Mouse (Mus musculus) hindbrain, embryonic 11.5 days (tissue): Measurements from ENCODE around the gene Lonp1. TPM values are rescaled to one million over a fixed set of nuclear protein-coding genes. Genes with fewer than 3 reads are reported as not detected.
"Not testable (repeated sequence)": the region's sequence is repeated elsewhere in the genome, so short reads cannot be mapped to it uniquely, and the experiment has no call there.

Experiments
- ATAC-seq: fragments of 200-750 bp; cut with Nextera tagmentation; 2 replicates; pipeline ENCODE4 v1.8.0; 2017; ENCODE audit warnings: mild to moderate bottlenecking, moderate TSS enrichment, moderate library complexity; ENCODE audit not compliant: low FRiP score
- DNase-seq: peaks from one replicate; pipeline ENCODE4 v3.0.0-alpha.2; 2015; ENCODE audit warnings: low spot score
- H3K27ac ChIP-seq: fragments of 300-500 bp; sonication (generic); 2 replicates; pipeline ENCODE4 v1.5.1; 2014; ENCODE audit warnings: mild to moderate bottlenecking, low read depth, low read length
- H3K27me3 ChIP-seq: fragments of 300-500 bp; sonication (generic); 2 replicates; pipeline ENCODE4 v1.6.1; 2014; ENCODE audit warnings: mild to moderate bottlenecking, low read length, moderate library complexity, mixed read lengths; ENCODE audit not compliant: control insufficient read depth, insufficient read depth
- H3K36me3 ChIP-seq: fragments of 300-500 bp; sonication (generic); 2 replicates; pipeline ENCODE4 v1.6.1; 2014; ENCODE audit warnings: mild to moderate bottlenecking, low read length, moderate library complexity, mixed read lengths; ENCODE audit not compliant: control insufficient read depth, insufficient read depth
- H3K4me1 ChIP-seq: fragments of 300-500 bp; sonication (generic); replicated peaks from 2 replicates; pipeline ENCODE4 v1.6.1; 2014; ENCODE audit warnings: low read length, mixed read lengths; ENCODE audit not compliant: control insufficient read depth, insufficient read depth
- H3K4me2 ChIP-seq: fragments of 300-500 bp; sonication (generic); replicated peaks from 2 replicates; pipeline ENCODE4 v1.6.1; 2014; ENCODE audit warnings: mild to moderate bottlenecking, low read depth, low read length
- H3K4me3 ChIP-seq: fragments of 300-500 bp; sonication (generic); 2 replicates; pipeline ENCODE4 v1.5.1; 2014; ENCODE audit warnings: low read depth, low read length
- H3K9ac ChIP-seq: fragments of 300-500 bp; sonication (generic); 2 replicates; pipeline ENCODE4 v1.6.1; 2014; ENCODE audit warnings: low read depth, low read length
- H3K9me3 ChIP-seq: fragments of 300-500 bp; sonication (generic); 2 replicates; pipeline ENCODE4 v1.6.1; 2016; ENCODE audit warnings: low read length; ENCODE audit not compliant: control insufficient read depth
- WGBS: fragments of 180-500 bp; shearing (Covaris S2); extraction: QIAGEN DNeasy Blood & Tissue Kit; methylation state at CpG from one replicate; pipeline ENCODE4 v1.1.7; 2014; 5-methylcytosine and 5-hydroxymethylcytosine counted together
- polyA plus RNA-seq: library from polyadenylated mRNA; unstranded; fragments of >200 nt; fragmentation: Nextera tagmentation; extraction: Ambion mirVana; gene quantifications from 2 replicates; pipeline ENCODE4 v1.2.1, GENCODE M21; 2014

Gene Lonp1
- polyA plus RNA-seq, 1 experiment from 2014 or later, result 43.7 TPM

DNA sequence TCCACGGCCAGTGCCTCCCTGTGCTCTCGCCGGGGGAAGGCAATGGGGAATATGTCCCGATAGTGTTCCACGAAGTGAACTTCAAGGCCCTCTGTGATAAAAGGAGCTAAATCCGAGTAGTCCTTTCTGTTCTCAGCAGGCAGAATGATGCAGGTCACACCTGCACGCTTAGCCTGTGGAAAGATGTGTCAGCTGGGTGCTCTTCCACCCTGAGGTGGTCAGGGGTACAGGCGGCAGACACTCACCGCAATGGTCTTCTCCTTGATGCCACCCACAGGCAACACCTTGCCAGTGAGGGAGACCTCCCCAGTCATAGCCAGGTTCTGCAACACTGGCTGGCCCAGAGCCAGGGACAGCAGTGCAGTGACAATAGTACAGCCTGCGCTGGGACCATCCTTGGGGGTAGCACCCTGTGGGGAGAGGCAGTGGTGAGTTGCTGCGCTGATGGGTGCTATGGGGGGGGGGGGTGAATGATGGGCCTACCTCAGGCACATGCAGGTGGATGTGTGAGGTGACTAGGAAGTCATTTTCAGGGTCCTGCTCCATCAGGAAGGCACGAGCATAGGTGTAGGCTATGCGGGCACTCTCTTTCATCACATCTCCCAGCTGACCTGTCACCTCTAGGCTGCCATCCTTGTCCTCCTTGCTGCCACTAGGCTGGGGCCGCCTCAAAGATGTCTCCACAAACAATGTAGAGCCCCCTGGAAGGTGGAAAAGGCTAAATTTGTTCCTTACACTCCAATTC, 12.1 kb downstream of the Lonp1 start:
- Histone ChIP-seq H3K27ac (no peak overlapping the region), H3K36me3 (peaks cover 17% of the 10 kb centered on the region; the same call in 1 of the 2 replicates)

GRCm38 (mm10) chr17:56613893-56614292, 12.8 kb downstream of the Lonp1 start:
- not testable (repeated sequence) for ATAC-seq, DNase-seq, H3K9me3 ChIP-seq, H3K27me3 ChIP-seq, H3K4me1 ChIP-seq, H3K27ac ChIP-seq
- Histone ChIP-seq H3K4me3 (peak overlapping the region; percentile 84), H3K36me3 (peaks cover 17% of the 10 kb centered on the region; the same call in 1 of the 2 replicates), H3K9ac (peak overlapping the region; percentile 81), H3K4me2 (peak overlapping the region; percentile 83)
- WGBS, result under 1% methylated on average over 26 of the region's 26 CpGs

More for the DNA sequence above, 12.1 kb downstream of the Lonp1 start:
- Histone ChIP-seq H3K4me1 (peaks cover 9% of the 10 kb centered on the region), H3K9me3 (no peaks in the 10 kb centered on the region), H3K4me2 (peak overlapping the region; percentile 83), H3K4me3 (peak overlapping the region; percentile 84), H3K9ac (peak overlapping the region; percentile 81), H3K27me3 (no peaks in the 10 kb centered on the region)
- ATAC-seq (no peak), DNase-seq (no peak)
- 31% methylated on average over 14 of the region's 14 CpGs for WGBS

DNA sequence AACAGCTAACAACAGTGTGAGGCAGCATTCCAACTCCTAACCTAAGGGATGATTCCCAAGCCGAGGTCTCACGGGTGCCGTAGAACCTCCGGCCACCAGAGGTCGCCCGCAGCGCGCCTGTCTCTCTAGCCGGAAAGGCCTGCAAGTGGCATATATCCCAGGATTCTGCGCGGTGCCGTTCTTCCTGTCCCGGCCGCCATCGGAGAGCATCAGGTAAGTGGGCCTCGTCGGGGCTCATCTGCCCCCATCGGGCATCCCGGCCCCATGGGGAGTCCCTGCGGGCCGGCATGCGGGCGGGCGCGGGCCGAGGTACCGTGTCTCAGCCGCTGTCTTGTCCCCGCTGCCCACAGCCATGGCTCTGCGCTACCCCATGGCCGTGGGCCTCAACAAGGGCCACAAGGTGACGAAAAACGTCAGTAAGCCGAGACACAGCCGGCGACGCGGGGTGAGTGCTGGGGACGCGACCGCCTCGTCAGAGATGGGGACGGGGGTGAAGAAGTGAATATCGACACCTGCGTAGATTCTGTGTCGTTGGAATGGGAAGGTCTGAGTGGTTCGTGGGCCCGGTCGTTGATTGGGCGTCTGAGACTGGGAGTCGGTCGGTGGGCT, 13.3 kb downstream of the Lonp1 start, which contains the start of gene Rpl36:
Gene Rpl36 (plus strand): TSS at position 181 of the 609 bp plus-strand sequence.
- Histone ChIP-seq H3K4me1 (peaks cover 11% of the 10 kb centered on the region), H3K4me3 (peak within 1 kb of the TSS; percentile 84), H3K9ac (peak within 1 kb of the TSS; percentile 81), H3K9me3 (no peaks in the 10 kb centered on the region), H3K36me3 (peaks cover 17% of the 10 kb centered on the region; the same call in 1 of the 2 replicates), H3K4me2 (peak within 1 kb of the TSS; percentile 83), H3K27ac (peak within 1 kb of the TSS; percentile 83), H3K27me3 (no peaks in the 10 kb centered on the region)
- ATAC-seq (peak; percentile 43), DNase-seq (peak; percentile 96)
- WGBS, result under 1% methylated on average over 52 of the region's 52 CpGs

GRCm38 (mm10) chr17:56612565-56612939, 14.1 kb downstream of the Lonp1 start:
- not testable (repeated sequence) for H3K4me2 ChIP-seq, ATAC-seq, H3K4me3 ChIP-seq, H3K9me3 ChIP-seq, H3K9ac ChIP-seq, H3K27ac ChIP-seq, DNase-seq, H3K27me3 ChIP-seq
- peaks cover 11% of the 10 kb centered on the region for H3K4me1 ChIP-seq
- H3K36me3 ChIP-seq, result peaks cover 10% of the 10 kb centered on the region; the same call in 1 of the 2 replicates
- WGBS, result 76% methylated on average over 10 of the region's 10 CpGs

- no peak overlapping the region for H3K9ac ChIP-seq
- peak; percentile 59 for DNase-seq
- no peak for ATAC-seq
- H3K9me3 ChIP-seq, result no peaks in the 10 kb centered on the region
- no peak overlapping the region for H3K4me3 ChIP-seq
- peaks cover 11% of the 10 kb centered on the region for H3K4me1 ChIP-seq
- H3K4me2 ChIP-seq, result 0 out of 2 replicates have a peak overlapping the region, but pooled peaks have one; percentile 5
- peaks cover 8% of the 10 kb centered on the region; the same call in 1 of the 2 replicates for H3K36me3 ChIP-seq
- H3K27me3 ChIP-seq, result no peaks in the 10 kb centered on the region
- 14% methylated on average over 14 of the region's 14 CpGs for WGBS
- no peak overlapping the region for H3K27ac ChIP-seq
Measured at GRCm38 (mm10) chr17:56611861-56612564, 14.7 kb downstream of the Lonp1 start.

DNA sequence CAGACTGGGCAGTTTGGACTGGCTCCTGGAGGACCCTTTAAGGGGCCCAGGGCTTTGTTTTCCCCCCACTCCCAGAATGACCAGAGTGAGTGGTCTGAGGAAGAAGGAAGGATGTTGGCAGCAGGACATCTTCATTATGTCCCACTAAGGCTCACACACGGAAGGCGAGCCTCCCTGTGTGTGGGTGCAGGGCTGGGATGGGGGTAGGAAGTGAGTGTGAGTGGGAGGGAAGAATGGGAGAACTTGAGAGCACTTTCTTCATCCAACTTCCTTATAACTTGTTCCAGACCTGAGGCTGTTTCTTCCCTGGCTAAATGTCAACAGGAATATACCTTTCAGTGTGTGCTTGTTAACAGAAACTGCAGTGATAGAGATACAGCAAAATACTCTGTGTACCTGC, 15.4 kb downstream of the Lonp1 start:
- no peak for ATAC-seq
- 81% methylated on average over 2 of the region's 2 CpGs for WGBS
- H3K9ac ChIP-seq, result no peak overlapping the region
- H3K9me3 ChIP-seq, result no peaks in the 10 kb centered on the region
- H3K27ac ChIP-seq, result no peak overlapping the region
- H3K4me2 ChIP-seq, result no peak overlapping the region
- DNase-seq, result no peak
- H3K4me3 ChIP-seq, result no peak overlapping the region
- no peaks in the 10 kb centered on the region for H3K27me3 ChIP-seq
- peaks cover 11% of the 10 kb centered on the region for H3K4me1 ChIP-seq
- H3K36me3 ChIP-seq, result peaks cover 11% of the 10 kb centered on the region

- Histone ChIP-seq H3K4me2 (peak within 1 kb of the TSS; percentile 87), H3K36me3 (peaks cover 2% of the 10 kb centered on the region; the same call in 1 of the 2 replicates), H3K9ac (peak within 1 kb of the TSS; percentile 75), H3K9me3 (no peaks in the 10 kb centered on the region), H3K4me3 (peak within 1 kb of the TSS; percentile 65), H3K27me3 (no peaks in the 10 kb centered on the region), H3K27ac (peak within 1 kb of the TSS; percentile 62; the same call in 1 of the 2 replicates), H3K4me1 (peaks cover 7% of the 10 kb centered on the region)
- DNase-seq, result peak; percentile 95
- WGBS, result under 1% methylated on average over 44 of the region's 44 CpGs
- ATAC-seq, result peak; percentile 90
Measured at GRCm38 (mm10) chr17:56609452-56610171, 17.1 kb downstream of the Lonp1 start, which contains the start of gene 2410015M20Rik. 2410015M20Rik (minus strand) TSS chr17:56609771.

- 64% methylated on average over 5 of the region's 5 CpGs for WGBS
- no peak for ATAC-seq
- Histone ChIP-seq H3K4me1 (peaks cover 2% of the 10 kb centered on the region; the same call in 1 of the 2 replicates), H3K36me3 (peaks cover 2% of the 10 kb centered on the region), H3K27ac (no peak overlapping the region), H3K4me2 (peak overlapping the region; percentile 87), H3K27me3 (no peaks in the 10 kb centered on the region), H3K9ac (no peak overlapping the region), H3K9me3 (no peaks in the 10 kb centered on the region), H3K4me3 (peak overlapping the region; percentile 65)
- DNase-seq, result no peak
Measured at GRCm38 (mm10) chr17:56608699-56609098, 18.0 kb downstream of the Lonp1 start.
